In genomic region chr11:80673013-80673412, GRCm38 (mm10) we compare ENCODE assay signal across 21 mouse cellular contexts.
"Had no signal": no experiment of that assay in that cellular context is flagged by ENCODE, and none has a peak within 500 bp of the region (broad histone marks: within the 10 kb centered on the region; RNA-seq: fewer than 3 reads in every experiment).

No protein-coding gene starts in this region.

- H3K9me3 ChIP-seq: midbrain, embryonic 10.5 days; midbrain, embryonic 12.5 days; neural tube, embryonic 13.5 days; neural tube, embryonic 15.5 days; stomach, embryonic 15.5 days had no signal

- H3K4me3 ChIP-seq: midbrain, embryonic 10.5 days; midbrain, embryonic 12.5 days; myocyte; neural tube, embryonic 13.5 days; neural tube, embryonic 15.5 days; stomach, embryonic 15.5 days had no signal

- H3K27ac ChIP-seq: midbrain, embryonic 10.5 days; midbrain, embryonic 12.5 days; neural tube, embryonic 13.5 days; neural tube, embryonic 15.5 days; stomach, embryonic 15.5 days; stomach, postnatal 0 days had no signal

- H3K4me1 ChIP-seq: midbrain, embryonic 10.5 days; stomach, embryonic 15.5 days had no signal

- H3K27me3 ChIP-seq: midbrain, embryonic 12.5 days; neural tube, embryonic 13.5 days; neural tube, embryonic 15.5 days; stomach, embryonic 15.5 days had no signal

- H3K36me3 ChIP-seq: midbrain, embryonic 10.5 days; midbrain, embryonic 12.5 days; neural tube, embryonic 13.5 days; neural tube, embryonic 15.5 days; stomach, embryonic 15.5 days had no signal

- H3K4me2 ChIP-seq: lung, embryonic 14.5 days; midbrain, embryonic 12.5 days; neural tube, embryonic 13.5 days; neural tube, embryonic 15.5 days; stomach, embryonic 15.5 days had no signal

- H3K9ac ChIP-seq: lung, embryonic 14.5 days; midbrain, embryonic 12.5 days; neural tube, embryonic 13.5 days; neural tube, embryonic 15.5 days; stomach, embryonic 15.5 days had no signal

- DNase-seq: lung, adult 18-20 months; lung, embryonic 14.5 days; lung, postnatal 10 days; lung, postnatal 4 days; midbrain, embryonic 14.5 days; retina, postnatal 1 day; right cerebral cortex, adult 18-20 months; right cerebral cortex, postnatal 25 days; right cerebral cortex, postnatal 4 days; spleen, adult 18-20 months; thymus, adult 2 months; thymus, postnatal 14 days; thymus, postnatal 36 days had no signal

- ATAC-seq: midbrain, embryonic 16.5 days had no signal
